Mouse (Mus musculus): ENCODE results near the gene Dpp3.
"Not testable (repeated sequence)": the region's sequence is repeated elsewhere in the genome, so short reads cannot be mapped to it uniquely, and the experiment has no call there.

The Dpp3 gene

GRCm38 (mm10) chr19:4891798-4892197 is 36.3 kb downstream of the Dpp3 start:
- no peak for DNase-seq

DNA sequence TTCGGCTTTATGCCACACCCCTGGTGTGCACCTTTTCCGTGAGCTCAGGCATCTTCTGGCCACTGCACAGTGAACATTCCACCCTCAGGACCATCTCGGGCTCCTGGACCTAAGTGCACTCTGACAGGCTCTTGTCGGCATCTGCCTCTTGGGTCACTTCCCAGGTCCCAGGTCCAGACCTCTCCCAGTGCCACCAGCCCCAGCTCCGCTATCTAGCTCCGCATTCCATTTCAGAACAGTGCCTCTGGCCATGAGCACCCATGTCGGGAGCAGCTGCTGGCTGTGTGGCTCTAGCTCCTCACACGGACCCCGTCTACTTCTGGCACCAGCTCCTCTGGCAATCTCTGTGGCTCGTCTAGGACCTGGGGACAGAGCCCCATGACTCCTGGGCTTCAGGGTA is 38.3 kb downstream of the Dpp3 start:
- DNase-seq: no peak

- DNase-seq: no peak
Measured at GRCm38 (mm10) chr19:4883961-4884360, 44.1 kb downstream of the Dpp3 start.

DNA sequence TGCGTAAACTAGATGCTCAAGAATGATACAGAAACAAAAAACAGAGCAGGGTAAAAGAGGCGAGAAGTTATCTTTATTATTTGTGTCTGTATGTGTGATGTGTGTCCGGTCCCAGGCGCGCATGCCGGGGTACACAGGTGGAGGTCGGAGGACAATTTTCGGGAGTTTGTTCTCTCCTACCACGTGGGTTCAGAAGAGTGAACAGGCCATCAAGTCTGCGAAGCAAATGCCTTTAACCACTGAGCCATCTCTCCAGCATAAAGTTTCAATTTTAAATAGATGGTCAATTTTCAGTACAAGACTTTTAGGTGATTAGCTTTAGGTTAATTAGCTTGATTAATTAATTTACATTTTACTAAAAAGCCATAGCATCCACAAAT is 48.8 kb downstream of the Dpp3 start:
- DNase-seq: no peak

DNA sequence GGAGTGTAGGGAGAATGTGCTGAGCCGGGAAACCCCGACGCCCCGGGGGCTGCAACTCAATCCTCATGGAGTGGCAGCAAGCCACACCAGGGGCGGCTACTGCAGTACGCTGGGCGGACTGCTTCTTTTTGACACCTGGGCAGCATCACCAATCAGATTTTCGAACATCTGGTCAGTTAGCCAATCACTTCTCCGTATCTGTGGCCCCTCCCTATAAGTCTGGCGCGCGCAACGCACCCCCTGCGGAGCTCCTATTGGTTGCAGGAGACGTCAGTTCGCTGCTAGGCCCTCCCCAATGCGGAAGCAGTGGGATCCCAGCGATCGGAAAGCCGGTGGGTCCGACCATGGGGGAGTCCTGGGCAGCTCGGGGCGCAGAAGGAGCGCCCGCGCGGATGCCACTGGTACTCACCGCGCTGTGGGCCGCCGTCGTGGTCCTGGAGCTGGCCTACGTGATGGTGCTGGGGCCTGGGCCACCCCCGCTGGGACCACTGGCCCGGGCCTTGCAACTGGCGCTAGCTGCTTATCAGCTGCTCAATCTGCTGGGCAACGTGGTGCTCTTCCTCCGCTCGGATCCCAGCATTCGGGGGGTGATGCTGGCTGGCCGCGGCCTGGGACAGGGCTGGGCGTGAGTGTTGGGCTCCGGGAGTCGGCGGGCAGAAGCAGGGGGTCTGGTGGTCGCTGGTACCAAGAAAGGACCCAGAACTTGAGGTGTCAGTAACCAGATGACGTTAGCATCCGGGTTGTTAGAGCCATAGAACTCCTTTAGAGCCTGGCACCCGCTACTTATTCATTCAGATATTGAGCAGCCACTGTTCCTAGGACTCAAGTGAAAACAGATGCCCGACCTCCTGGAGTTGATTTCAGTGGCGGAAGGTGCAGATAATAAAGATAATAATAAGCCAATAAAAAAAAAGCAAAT is 49.4 kb downstream of the Dpp3 start, which contains the start of gene Zdhhc24:
Gene Zdhhc24, plus strand, starts transcription at position 264 of the 919 bp plus-strand sequence.
- DNase-seq: peak; percentile 96

DNA sequence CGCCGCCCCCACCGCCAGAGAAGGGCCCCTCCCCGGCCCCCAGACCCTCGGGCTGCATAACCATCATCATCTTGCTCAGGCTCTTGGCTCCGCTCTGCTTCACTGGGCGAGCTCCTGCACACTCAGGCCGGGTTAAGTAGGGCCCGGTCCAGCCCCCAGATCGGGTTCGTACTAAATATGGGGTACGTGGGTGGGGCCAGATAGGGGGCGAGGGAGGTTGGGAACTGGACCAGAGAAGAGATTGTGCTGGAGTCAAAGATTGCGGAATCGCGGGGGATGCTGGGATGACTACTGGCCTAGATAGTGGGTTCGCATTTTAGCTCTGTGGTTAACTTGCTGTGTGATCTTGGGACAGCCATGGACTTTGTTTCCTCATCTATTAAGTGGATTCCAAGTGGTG is 50.3 kb downstream of the Dpp3 start, which contains the start of gene Actn3:
Gene Actn3, minus strand, starts transcription at position 125 of the 400 bp plus-strand sequence.
- peak; percentile 63 to 72 for DNase-seq

DNA sequence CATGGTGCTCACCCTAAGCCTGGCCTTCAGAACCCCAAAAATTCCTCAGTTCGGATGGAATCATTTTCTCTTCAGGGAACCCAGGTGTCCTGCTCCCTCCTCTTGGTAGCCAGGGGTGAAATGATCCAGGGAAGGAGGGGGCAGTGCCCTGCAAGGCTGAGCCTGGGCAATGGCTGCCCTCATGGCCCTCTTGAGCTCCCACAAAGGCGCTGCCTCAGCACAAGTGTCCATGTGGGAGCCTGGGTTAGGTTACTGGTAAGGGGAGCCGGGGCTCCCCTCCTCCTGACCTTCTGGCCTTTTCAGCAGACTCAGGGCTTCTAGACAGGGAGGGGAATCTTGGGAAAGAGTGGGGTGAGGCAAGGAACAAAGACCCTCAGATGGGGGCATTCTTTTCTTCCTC is 51.3 kb downstream of the Dpp3 start:
- no peak for DNase-seq

DNA sequence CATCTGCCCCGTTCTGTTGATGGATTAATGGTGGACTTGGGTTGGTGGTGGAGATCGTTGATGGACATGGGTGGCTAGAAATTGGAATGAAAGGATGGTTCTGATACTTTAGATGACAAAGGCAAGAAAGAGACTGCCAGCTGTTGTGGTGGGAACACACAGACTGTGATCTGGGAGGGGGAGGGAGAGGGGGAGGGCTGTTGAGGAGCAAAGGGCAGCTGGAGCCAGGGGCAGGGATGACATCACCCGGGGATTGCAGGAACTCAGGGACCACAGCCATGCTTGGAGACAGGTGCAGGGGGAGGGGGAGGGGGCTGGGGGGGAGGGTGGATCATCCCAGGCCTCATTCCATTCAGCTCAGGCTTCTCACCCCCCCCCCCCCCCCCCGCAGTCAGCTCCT is 51.8 kb downstream of the Dpp3 start:
- no peak for DNase-seq

- DNase-seq: not testable (repeated sequence)
Measured at GRCm38 (mm10) chr19:4874613-4875012, 53.5 kb downstream of the Dpp3 start.

DNA sequence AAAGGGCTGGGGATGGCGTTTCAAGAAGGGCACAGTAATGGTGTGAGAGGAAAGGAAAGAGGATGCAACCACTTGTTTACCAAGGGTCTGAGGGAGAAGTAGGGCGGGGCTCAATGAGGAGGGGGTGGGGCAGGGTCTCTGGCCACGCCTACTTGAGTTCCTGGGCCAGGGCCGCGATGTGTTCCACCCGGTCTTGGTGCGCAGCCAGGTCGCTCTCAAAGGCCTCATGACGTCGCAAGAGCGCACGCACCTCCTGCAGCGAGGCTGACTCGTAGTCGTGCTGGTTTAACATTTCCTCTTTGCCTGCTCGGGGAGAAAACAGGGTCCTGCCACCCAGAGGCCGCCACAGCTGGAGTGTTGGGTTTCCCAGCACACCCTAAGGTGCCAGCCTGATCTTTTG is 62.9 kb downstream of the Dpp3 start:
- peak; percentile 68 to 77 for DNase-seq

DNA sequence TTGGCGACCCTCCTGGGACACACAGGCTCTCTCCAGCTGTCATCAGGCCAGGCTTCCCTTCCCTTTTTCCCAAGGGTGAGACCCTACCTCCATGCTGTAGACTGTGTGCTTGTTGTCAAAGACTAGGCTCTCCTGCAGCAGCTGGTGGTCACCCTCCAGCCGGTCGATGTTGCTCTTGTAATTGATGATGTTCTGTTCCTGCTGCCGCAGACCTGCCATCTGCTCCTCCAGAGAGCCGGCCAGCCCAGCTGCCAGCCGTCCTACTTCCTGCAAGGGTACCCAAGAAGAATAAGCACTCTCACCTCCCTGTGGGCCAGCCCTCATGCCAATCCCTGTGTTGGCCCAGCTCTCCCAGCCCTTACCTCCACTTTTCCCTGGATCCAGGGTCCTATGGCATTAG is 65.0 kb downstream of the Dpp3 start:
- no peak for DNase-seq

- no peak for DNase-seq
Measured at GRCm38 (mm10) chr19:4859081-4859480, 69.0 kb downstream of the Dpp3 start.

Measured in kidney, postnatal 4 days (tissue).